Mouse (Mus musculus): ENCODE results near the gene Gpr107.

DNA sequence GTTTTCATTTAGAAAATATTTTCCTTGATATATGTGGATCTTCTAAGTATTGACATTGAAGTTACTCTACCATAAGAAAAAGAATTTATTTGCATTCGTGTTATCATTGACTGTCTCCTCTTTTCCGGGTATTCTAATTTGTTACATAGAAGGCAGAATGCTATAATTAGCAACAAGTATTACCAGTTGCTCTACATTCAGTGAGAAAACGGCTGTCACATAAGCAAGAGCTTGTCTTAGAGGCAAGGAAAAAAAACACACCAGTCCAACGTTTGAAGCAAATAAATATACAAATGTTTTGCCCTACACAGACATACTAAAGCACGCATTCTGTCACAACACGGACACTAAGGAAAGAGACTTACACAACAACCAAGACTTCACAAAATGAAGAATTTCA, 40.4 kb upstream of the Gpr107 start:
- no peak for TF ChIP-seq CTCF (IDR thresholded peaks at IDR 0.05; ENCODE audit: control insufficient read depth, insufficient read depth, insufficient replicate concordance, low read depth, low read length)
- TF ChIP-seq POLR2A (IDR thresholded peaks at IDR 0.05; ENCODE audit: control insufficient read depth, low read depth, low read length): no peak
